In genomic region chr9:32487401-32487800, GRCm38 (mm10) we compare ENCODE assay signal across 29 mouse cellular contexts. TPM values are rescaled to one million over a fixed set of nuclear protein-coding genes. Genes with fewer than 3 reads are reported as not detected.
DNase-seq lines count a peak whose midpoint lies in the region; ATAC-seq and TF ChIP-seq lines count a peak whose summit lies in the region.
"Had no signal": no experiment of that assay in that cellular context is flagged by ENCODE, and none has a peak within 500 bp of the region (broad histone marks: within the 10 kb centered on the region; RNA-seq: fewer than 3 reads in every experiment).

No protein-coding gene starts in this region.

- peak overlapping the region; percentile 46; the same call in 1 of the 2 replicates for H3K27ac ChIP-seq in spleen, adult 2 months (ENCODE audit: insufficient read depth, low read length)
- H3K27ac ChIP-seq in macrophage = peak overlapping the region; percentile 8; the same call in 1 of the 2 replicates
- no peak overlapping the region for H3K27ac ChIP-seq in intestine, embryonic 16.5 days (ENCODE audit: low read length)
- H3K27ac ChIP-seq: embryonic facial prominence, embryonic 12.5 days; gastrocnemius, adult 2 months; layer of hippocampus, adult 2 months; left cerebral cortex, adult 2 months; limb, embryonic 12.5 days; liver, embryonic 15.5 days; midbrain, embryonic 10.5 days; midbrain, embryonic 15.5 days had no signal

- H3K27me3 ChIP-seq in spleen, adult 2 months (ENCODE audit: control insufficient read depth, insufficient read depth, low read length) = no peaks in the 10 kb centered on the region
- no peaks in the 10 kb centered on the region for H3K27me3 ChIP-seq in intestine, embryonic 16.5 days (replicated peaks; ENCODE audit: control insufficient read depth, insufficient read depth, low read length)
- H3K27me3 ChIP-seq: embryonic facial prominence, embryonic 12.5 days; limb, embryonic 12.5 days; liver, embryonic 15.5 days; midbrain, embryonic 15.5 days had no signal

- H3K4me1 ChIP-seq in spleen, adult 2 months (ENCODE audit: control insufficient read depth, insufficient read depth, insufficient read length) = peaks cover 23% of the 10 kb centered on the region; the same call in 1 of the 2 replicates
- H3K4me1 ChIP-seq in lung, adult 2 months (ENCODE audit: control insufficient read depth, insufficient read depth, low read length) = no peaks in the 10 kb centered on the region
- no peaks in the 10 kb centered on the region for H3K4me1 ChIP-seq in intestine, embryonic 16.5 days (ENCODE audit: control insufficient read depth, insufficient read depth, low read length)
- H3K4me1 ChIP-seq: liver, embryonic 15.5 days; midbrain, embryonic 10.5 days; midbrain, embryonic 15.5 days had no signal

- no peak overlapping the region for H3K4me2 ChIP-seq in intestine, embryonic 16.5 days (ENCODE audit: low read depth, low read length)
- H3K4me2 ChIP-seq: embryonic facial prominence, embryonic 12.5 days; limb, embryonic 12.5 days; liver, embryonic 15.5 days; midbrain, embryonic 15.5 days had no signal

- no peak overlapping the region for H3K9ac ChIP-seq in intestine, embryonic 16.5 days (ENCODE audit: low read depth, low read length)
- H3K9ac ChIP-seq: embryonic facial prominence, embryonic 12.5 days; limb, embryonic 12.5 days; liver, embryonic 15.5 days; midbrain, embryonic 15.5 days had no signal

- H3K4me3 ChIP-seq in spleen, adult 2 months (ENCODE audit: extremely low read depth, insufficient read depth, insufficient read length) = no peak overlapping the region
- no peak overlapping the region for H3K4me3 ChIP-seq in macrophage (ENCODE audit: inconsistent target)
- no peak overlapping the region for H3K4me3 ChIP-seq in lung, adult 2 months (replicated peaks; ENCODE audit: extremely low read depth, low read depth, low read length)
- no peak overlapping the region for H3K4me3 ChIP-seq in intestine, embryonic 16.5 days (ENCODE audit: low read length)
- H3K4me3 ChIP-seq: embryonic facial prominence, embryonic 12.5 days; gastrocnemius, adult 2 months; layer of hippocampus, adult 2 months; left cerebral cortex, adult 2 months; limb, embryonic 12.5 days; liver, embryonic 15.5 days; midbrain, embryonic 10.5 days; midbrain, embryonic 15.5 days had no signal

- H3K9me3 ChIP-seq in intestine, embryonic 16.5 days (ENCODE audit: control insufficient read depth, low read length) = no peaks in the 10 kb centered on the region
- H3K9me3 ChIP-seq: embryonic facial prominence, embryonic 12.5 days; limb, embryonic 12.5 days; liver, embryonic 15.5 days; midbrain, embryonic 10.5 days; midbrain, embryonic 15.5 days had no signal

- WGBS in spleen, adult 2 months = 45% methylated on average over 4 of the region's 4 CpGs
- WGBS in macrophage (ENCODE audit: missing documents) = 91% methylated on average over 1 of the region's 4 CpGs
- 77% methylated on average over 4 of the region's 4 CpGs for WGBS in lung, adult 2 months
- WGBS in intestine, embryonic 16.5 days = 86% methylated on average over 4 of the region's 4 CpGs

- no peak for DNase-seq in spleen, adult 2 months (ENCODE audit: low read depth in 1 of 2, low spot score in 2 of 2)
- DNase-seq in spleen, adult 18-20 months = no peak
- DNase-seq in naive thymus-derived CD4-positive, alpha-beta T cell, adult 2 months (ENCODE audit: low read depth) = peak; percentile 86
- no peak for DNase-seq in lung, adult 2 months
- no peak for DNase-seq in kidney, adult 9 months
- DNase-seq: adrenal gland, postnatal 14 days; cerebellum, adult 11-12 months; cerebellum, adult 9-11 months; embryo, embryonic 11 days; gastrocnemius, adult 2 months; heart, postnatal 14 days; kidney, postnatal 25 days; lung, postnatal 36 days; right cerebral cortex, postnatal 25 days; thymus, adult 2 months had no signal

- ATAC-seq in activated CD4-positive, CD25-positive, alpha-beta regulatory T cell, adult 4 months = peak; percentile 83
- no peak for ATAC-seq in intestine, embryonic 16.5 days
- ATAC-seq: forebrain, embryonic 14.5 days; hindbrain, embryonic 16.5 days; intestine, postnatal 0 days; midbrain, embryonic 15.5 days had no signal

- no peak for TF ChIP-seq CTCF in spleen, adult 2 months (IDR thresholded peaks at IDR 0.05; ENCODE audit: extremely low read depth, insufficient read depth, insufficient read length, insufficient replicate concordance)
- TF ChIP-seq CTCF in lung, adult 2 months (IDR thresholded peaks at IDR 0.05; ENCODE audit: insufficient read depth, low read length) = no peak

- peaks cover 17% of the 10 kb centered on the region for H3K36me3 ChIP-seq in spleen, adult 2 months (ENCODE audit: control insufficient read depth, insufficient read depth, low read length)
- peaks cover 10% of the 10 kb centered on the region; the same call in 1 of the 2 replicates for H3K36me3 ChIP-seq in macrophage (ENCODE audit: inconsistent target)
- no peaks in the 10 kb centered on the region for H3K36me3 ChIP-seq in intestine, embryonic 16.5 days (ENCODE audit: control insufficient read depth, insufficient read depth, low read length)
- H3K36me3 ChIP-seq: embryonic facial prominence, embryonic 12.5 days; liver, embryonic 15.5 days; midbrain, embryonic 10.5 days; midbrain, embryonic 15.5 days had no signal

- H3K79me2 ChIP-seq in macrophage (ENCODE audit: inconsistent target) = peaks cover 100% of the 10 kb centered on the region

- TF ChIP-seq POLR2A in spleen, adult 2 months (IDR thresholded peaks at IDR 0.05; ENCODE audit: low read depth, low read length) = no peak
- TF ChIP-seq POLR2A in lung, adult 2 months (IDR thresholded peaks at IDR 0.05; ENCODE audit: borderline replicate concordance, extremely low read depth, low read depth, low read length) = no peak

RNA-seq across cellular contexts. Expression of gene Fli1, which starts 55.3 kb away (rescaled TPM):
- polyA plus RNA-seq in spleen, adult 2 months (2012; rRNA removed) = 24.4 and 31.3 TPM in 2 replicates
- 100 to 1,000 TPM; 114 to 122 TPM for polyA plus RNA-seq in activated CD4-positive, CD25-positive, alpha-beta regulatory T cell, adult 4 months (2017; shearing (Covaris generic))
- total RNA-seq in macrophage (2018; cell fraction: chromatin; rRNA removed) = 100 to 1,000 TPM in 9 of 26 experiments, 10 to 100 TPM in 17; 21.1 to 160 (median 95.3) TPM
- 100 to 1,000 TPM in 2 of 26 experiments, 10 to 100 TPM in 24; 44.1 to 110 (median 89.3) TPM for total RNA-seq in macrophage (2018; cell fraction: cytosol; rRNA removed)
- 100 to 1,000 TPM in 6 of 26 experiments, 10 to 100 TPM in 20; 26.3 to 141 (median 83.7) TPM for total RNA-seq in macrophage (2018; cell fraction: nucleus; rRNA removed)
- 47.2 to 90.9 TPM (median 59.7 TPM) in 3 replicates for polyA plus RNA-seq in macrophage (2018)
- polyA plus RNA-seq in lung, adult 2 months (2012; rRNA removed) = 12.9 and 14.1 TPM in 2 replicates
- polyA plus RNA-seq in intestine, embryonic 16.5 days (2015; fragmentation: Nextera tagmentation; extraction: Ambion mirVana) = 10.1 and 10.3 TPM in 2 replicates
- polyA plus RNA-seq: C2C12 had no signal
